Mouse (Mus musculus): ENCODE results near the gene Srebf1.
A peak's percentile ranks its signal among the peaks of the same experiment; 100 is the strongest.

Gene Srebf1

GRCm38 (mm10) chr11:60178506-60178905 lies 43.9 kb downstream of the Srebf1 start:
- no peak for DNase-seq (ENCODE audit: low spot score in 2 of 2)

- DNase-seq (ENCODE audit: low spot score in 2 of 2) = no peak
Measured at GRCm38 (mm10) chr11:60178005-60178404, 44.4 kb downstream of the Srebf1 start.

GRCm38 (mm10) chr11:60176975-60177657 lies 45.3 kb downstream of the Srebf1 start:
- peak; percentile 73 to 78 for DNase-seq (ENCODE audit: low spot score in 2 of 2)

- peak; percentile 74 to 82 for DNase-seq (ENCODE audit: low spot score in 2 of 2)
Measured at GRCm38 (mm10) chr11:60176182-60176974, 46.0 kb downstream of the Srebf1 start.

- peak; percentile 80 to 87 for DNase-seq (ENCODE audit: low spot score in 2 of 2)
Measured at GRCm38 (mm10) chr11:60175371-60176181, 46.8 kb downstream of the Srebf1 start.

GRCm38 (mm10) chr11:60173606-60174184 lies 48.7 kb downstream of the Srebf1 start:
- no peak for DNase-seq (ENCODE audit: low spot score in 2 of 2)

GRCm38 (mm10) chr11:60172074-60172473 lies 50.3 kb downstream of the Srebf1 start:
- no peak for DNase-seq (ENCODE audit: low spot score in 2 of 2)

- DNase-seq (ENCODE audit: low spot score in 2 of 2) = no peak
Measured at GRCm38 (mm10) chr11:60168780-60169179, 53.6 kb downstream of the Srebf1 start.

GRCm38 (mm10) chr11:60165076-60165475 lies 57.3 kb downstream of the Srebf1 start:
- DNase-seq (ENCODE audit: low spot score in 2 of 2) = no peak

GRCm38 (mm10) chr11:60164450-60164849 lies 57.9 kb downstream of the Srebf1 start:
- DNase-seq (ENCODE audit: low spot score in 2 of 2) = no peak

GRCm38 (mm10) chr11:60163362-60163761 lies 59.0 kb downstream of the Srebf1 start:
- DNase-seq (ENCODE audit: low spot score in 2 of 2) = no peak

GRCm38 (mm10) chr11:60162547-60162946 lies 59.8 kb downstream of the Srebf1 start:
- DNase-seq (ENCODE audit: low spot score in 2 of 2) = no peak

- DNase-seq (ENCODE audit: low spot score in 2 of 2) = no peak
Measured at GRCm38 (mm10) chr11:60161146-60161874, 61.1 kb downstream of the Srebf1 start.

- no peak for DNase-seq (ENCODE audit: low spot score in 2 of 2)
Measured at GRCm38 (mm10) chr11:60160454-60161114, 61.8 kb downstream of the Srebf1 start.

GRCm38 (mm10) chr11:60159955-60160354 lies 62.4 kb downstream of the Srebf1 start:
- no peak for DNase-seq (ENCODE audit: low spot score in 2 of 2)

GRCm38 (mm10) chr11:60158271-60158670 lies 64.1 kb downstream of the Srebf1 start:
- DNase-seq (ENCODE audit: low spot score in 2 of 2) = peak in 1 of 2 experiments; percentile 31

GRCm38 (mm10) chr11:60155690-60156089 lies 66.7 kb downstream of the Srebf1 start:
- no peak for DNase-seq (ENCODE audit: low spot score in 2 of 2)

GRCm38 (mm10) chr11:60153936-60154335 lies 68.4 kb downstream of the Srebf1 start:
- DNase-seq (ENCODE audit: low spot score in 2 of 2) = no peak

- no peak for DNase-seq (ENCODE audit: low spot score in 2 of 2)
Measured at GRCm38 (mm10) chr11:60152339-60152738, 70.0 kb downstream of the Srebf1 start.

GRCm38 (mm10) chr11:60150677-60151076 lies 71.7 kb downstream of the Srebf1 start:
- no peak for DNase-seq (ENCODE audit: low spot score in 2 of 2)

Data from frontal cortex, postnatal 36 days (tissue).